Mouse (Mus musculus) ES-E14 (cell line): Measurements from ENCODE around the gene Pamr1.

Experiments
- CHD2 ChIP-seq: IDR thresholded peaks from 2 replicates; pipeline ENCODE4 v1.6.1; 2014; ENCODE audit warnings: mild to moderate bottlenecking, low read depth, low read length, inconsistent platforms
- HCFC1 ChIP-seq: IDR thresholded peaks from 2 replicates; pipeline ENCODE4 v1.6.1; 2012; ENCODE audit warnings: low read length, inconsistent platforms, borderline replicate concordance; ENCODE audit not compliant: insufficient read depth
- MAFK ChIP-seq: IDR thresholded peaks from 2 replicates; pipeline ENCODE4 v1.6.1; 2014; ENCODE audit warnings: mild to moderate bottlenecking, low read depth, low read length, inconsistent platforms; ENCODE audit not compliant: insufficient read depth

- no peak for TF ChIP-seq CHD2
- no peak for TF ChIP-seq MAFK
- TF ChIP-seq HCFC1, result no peak
Measured at GRCm38 (mm10) chr2:102638690-102639089, 88.9 kb downstream of the Pamr1 start.
